Mouse (Mus musculus) left cerebral cortex, adult 6 months (tissue): ENCODE data around the gene 4933416C03Rik. TPM values are rescaled to one million over a fixed set of nuclear protein-coding genes. Genes with fewer than 3 reads are reported as not detected.

ENCODE experiments used
- long read RNA-seq, 2 experiments: library from polyadenylated mRNA; unstranded; transcript quantifications; one replicate each; pipeline ENCODE4 v2.0.0; 2019 to 2020
- polyA plus RNA-seq: library from polyadenylated mRNA; unstranded; fragments of <200 nt; fragmentation: Nextera tagmentation; gene quantifications from 2 replicates; pipeline ENCODE4 v1.2.3, GENCODE M21; 2021

4933416C03Rik gene
- polyA plus RNA-seq: not detected in 2 replicates
- long read RNA-seq, experiment 1: 0 reads
- long read RNA-seq, experiment 2: 0 reads

GRCm38 (mm10) chr10:116113867-116114474 is at the start of gene 4933416C03Rik:
Gene 4933416C03Rik (minus strand): TSS chr10:116113917.

Other genes starting within 250 kb of the 4933416C03Rik start
- gene Ptprr, start 95.7 kb downstream of the 4933416C03Rik start, polyA plus RNA-seq: 8.5 and 10.7 TPM in 2 replicates
- gene Ptprb, start 161.6 kb upstream of the 4933416C03Rik start, polyA plus RNA-seq: 3.4 and 3.9 TPM in 2 replicates